In genomic region chr5:115909106-115909505, GRCm38 (mm10) we compare ENCODE assay signal across 9 mouse cellular contexts.
A peak's percentile ranks its signal among the peaks of the same experiment; 100 is the strongest.
DNase-seq lines count a peak whose midpoint lies in the region; ATAC-seq and TF ChIP-seq lines count a peak whose summit lies in the region.
"Had no signal": no experiment of that assay in that cellular context is flagged by ENCODE, and none has a peak within 500 bp of the region (broad histone marks: within the 10 kb centered on the region; RNA-seq: fewer than 3 reads in every experiment).

No protein-coding gene starts in this region.

- ATAC-seq in intestine, embryonic 15.5 days, result no peak

- no peak overlapping the region for H3K4me2 ChIP-seq in intestine, embryonic 15.5 days (replicated peaks)

- no peak overlapping the region for H3K9ac ChIP-seq in intestine, embryonic 15.5 days

- no peak for TF ChIP-seq POLR2A in kidney, adult 2 months (IDR thresholded peaks at IDR 0.05; ENCODE audit: low read depth, low read length)

- H3K4me3 ChIP-seq in kidney, adult 2 months (ENCODE audit: insufficient read depth, low read depth, low read length), result no peak overlapping the region
- no peak overlapping the region for H3K4me3 ChIP-seq in intestine, embryonic 15.5 days (replicated peaks)

- H3K27ac ChIP-seq in kidney, adult 2 months (ENCODE audit: insufficient read depth, low read depth, low read length), result no peak overlapping the region
- H3K27ac ChIP-seq in intestine, embryonic 15.5 days, result no peak overlapping the region
- H3K27ac ChIP-seq: macrophage had no signal

- no peaks in the 10 kb centered on the region for H3K27me3 ChIP-seq in kidney, adult 2 months (replicated peaks; ENCODE audit: control insufficient read depth, insufficient read depth, low read length)
- no peaks in the 10 kb centered on the region for H3K27me3 ChIP-seq in intestine, embryonic 15.5 days (replicated peaks)

- H3K4me1 ChIP-seq in kidney, adult 2 months (ENCODE audit: control insufficient read depth, insufficient read depth, low read length), result no peaks in the 10 kb centered on the region
- peaks cover 12% of the 10 kb centered on the region for H3K4me1 ChIP-seq in intestine, embryonic 15.5 days (replicated peaks)

- no peaks in the 10 kb centered on the region for H3K36me3 ChIP-seq in kidney, adult 2 months (ENCODE audit: control insufficient read depth, insufficient read depth, low read length)
- no peaks in the 10 kb centered on the region for H3K36me3 ChIP-seq in intestine, embryonic 15.5 days

- whole genome bisulfite sequencing in kidney, adult 2 months, result 74% methylated on average over 11 of the region's 11 CpGs
- WGBS in intestine, embryonic 15.5 days, result 43% methylated on average over 11 of the region's 11 CpGs

- no peak for TF ChIP-seq CTCF in kidney, adult 2 months (conservative IDR thresholded peaks at IDR 0.05; ENCODE audit: insufficient read depth, insufficient read length, low read depth, low read length)

- no peaks in the 10 kb centered on the region for H3K9me3 ChIP-seq in intestine, embryonic 15.5 days

- peak; percentile 27 for DNase-seq in kidney, adult 2 months
- no peak for DNase-seq in kidney, adult 8-10 months
- DNase-seq in adrenal gland, postnatal 36 days, result peak; percentile 77 to 79
- peak; percentile 64 for DNase-seq in gastrocnemius, postnatal 10 days
- DNase-seq in kidney, postnatal 4 days, result peak; percentile 59 to 66
- peak; percentile 70 for DNase-seq in lung, postnatal 14 days
- DNase-seq in spleen, postnatal 4 days (ENCODE audit: low spot score in 2 of 2), result no peak

Comparison
In these comparisons a context has a peak if more than half of its experiments do, and no peak if none do; other contexts are left out.
1. DNase-seq: peak in kidney, adult 2 months (single experiment), adrenal gland, postnatal 36 days (2 of 2), gastrocnemius, postnatal 10 days (single experiment), kidney, postnatal 4 days (2 of 2) and lung, postnatal 14 days (single experiment); none in kidney, adult 8-10 months (0 of 2) and spleen, postnatal 4 days (0 of 2).